Mouse (Mus musculus) kidney, embryonic 14.5 days (tissue): ENCODE data around the gene Il1r1. TPM values are rescaled to one million over a fixed set of nuclear protein-coding genes. Genes with fewer than 3 reads are reported as not detected.

Experiments used
- ATAC-seq: fragments of 200-750 bp; cut with Nextera tagmentation; 2 replicates; pipeline ENCODE4 v1.8.0; 2017; ENCODE audit warnings: moderate number of reproducible peaks, mild to moderate bottlenecking, moderate TSS enrichment, moderate library complexity; ENCODE audit not compliant: low FRiP score, low TSS enrichment
- H3K27ac ChIP-seq: fragments of 300-500 bp; sonication (generic); 2 replicates; pipeline ENCODE4 v1.5.1; 2014; ENCODE audit warnings: low read depth, mild to moderate bottlenecking, low read length, moderate library complexity, mixed read lengths
- H3K27me3 ChIP-seq: fragments of 300-500 bp; sonication (generic); 2 replicates; pipeline ENCODE4 v1.6.1; 2014; ENCODE audit warnings: mild to moderate bottlenecking, low read length; ENCODE audit not compliant: control insufficient read depth, insufficient read depth
- H3K36me3 ChIP-seq: fragments of 300-500 bp; sonication (generic); 2 replicates; pipeline ENCODE4 v1.6.1; 2014; ENCODE audit warnings: low read length, mixed read lengths; ENCODE audit not compliant: control insufficient read depth, insufficient read depth
- H3K4me1 ChIP-seq: fragments of 300-500 bp; sonication (generic); 2 replicates; pipeline ENCODE4 v1.6.1; 2014; ENCODE audit warnings: low read length, mixed read lengths; ENCODE audit not compliant: control insufficient read depth, insufficient read depth
- H3K4me2 ChIP-seq: fragments of 300-500 bp; sonication (generic); replicated peaks from 2 replicates; pipeline ENCODE4 v1.6.1; 2014; ENCODE audit warnings: low read depth, mild to moderate bottlenecking, low read length
- H3K4me3 ChIP-seq: fragments of 300-500 bp; sonication (generic); 2 replicates; pipeline ENCODE4 v1.5.1; 2014; ENCODE audit warnings: mild to moderate bottlenecking, low read length
- H3K9ac ChIP-seq: fragments of 300-500 bp; sonication (generic); 2 replicates; pipeline ENCODE4 v1.6.1; 2014; ENCODE audit warnings: low read depth, mild to moderate bottlenecking, low read length, moderate library complexity
- H3K9me3 ChIP-seq: fragments of 300-500 bp; sonication (generic); 2 replicates; pipeline ENCODE4 v1.6.1; 2016; ENCODE audit warnings: low read length; ENCODE audit not compliant: control insufficient read depth
- WGBS: fragments of 180-500 bp; shearing (Covaris S2); extraction: QIAGEN DNeasy Blood & Tissue Kit; methylation state at CpG from one replicate; pipeline ENCODE4 v1.1.7; 2014; 5-methylcytosine and 5-hydroxymethylcytosine counted together
- polyA plus RNA-seq: library from polyadenylated mRNA; unstranded; fragments of >200 nt; fragmentation: Nextera tagmentation; extraction: Ambion mirVana; gene quantifications from 2 replicates; pipeline ENCODE4 v1.2.1, GENCODE M21; 2014

The Il1r1 gene
- polyA plus RNA-seq, 1 experiment from 2014 or later = 4.2 TPM

GRCm38 (mm10) chr1:40190025-40190424 lies 34.9 kb upstream of the Il1r1 start:
- ATAC-seq = no peak
- 78% methylated on average over 5 of the region's 5 CpGs for WGBS
- H3K27me3 ChIP-seq = no peaks in the 10 kb centered on the region
- no peak overlapping the region for H3K4me2 ChIP-seq
- H3K4me3 ChIP-seq = no peak overlapping the region
- H3K9me3 ChIP-seq = no peaks in the 10 kb centered on the region
- H3K4me1 ChIP-seq = no peaks in the 10 kb centered on the region
- no peak overlapping the region for H3K9ac ChIP-seq
- no peaks in the 10 kb centered on the region for H3K36me3 ChIP-seq
- H3K27ac ChIP-seq = no peak overlapping the region

- Histone ChIP-seq H3K9me3 (no peaks in the 10 kb centered on the region), H3K4me2 (no peak overlapping the region), H3K36me3 (no peaks in the 10 kb centered on the region), H3K27ac (no peak overlapping the region), H3K4me1 (no peaks in the 10 kb centered on the region), H3K27me3 (no peaks in the 10 kb centered on the region), H3K9ac (no peak overlapping the region), H3K4me3 (no peak overlapping the region)
- WGBS = 79% methylated on average over 5 of the region's 5 CpGs
- ATAC-seq = no peak
Measured at GRCm38 (mm10) chr1:40190837-40191236, 34.0 kb upstream of the Il1r1 start.

GRCm38 (mm10) chr1:40194279-40194678 lies 30.6 kb upstream of the Il1r1 start:
- no peak overlapping the region for H3K9ac ChIP-seq
- H3K36me3 ChIP-seq = no peaks in the 10 kb centered on the region
- WGBS = 82% methylated on average over 2 of the region's 2 CpGs
- no peaks in the 10 kb centered on the region for H3K27me3 ChIP-seq
- no peak overlapping the region for H3K27ac ChIP-seq
- H3K4me3 ChIP-seq = no peak overlapping the region
- H3K4me2 ChIP-seq = no peak overlapping the region
- ATAC-seq = no peak
- H3K4me1 ChIP-seq = no peaks in the 10 kb centered on the region
- H3K9me3 ChIP-seq = no peaks in the 10 kb centered on the region

GRCm38 (mm10) chr1:40213337-40214159 lies 11.3 kb upstream of the Il1r1 start:
- ATAC-seq = no peak
- no peak overlapping the region for H3K9ac ChIP-seq
- no peaks in the 10 kb centered on the region for H3K27me3 ChIP-seq
- no peak overlapping the region for H3K4me2 ChIP-seq
- H3K4me1 ChIP-seq = no peaks in the 10 kb centered on the region
- peaks cover 5% of the 10 kb centered on the region for H3K9me3 ChIP-seq
- H3K27ac ChIP-seq = no peak overlapping the region
- 87% methylated on average over 4 of the region's 4 CpGs for WGBS
- no peak overlapping the region for H3K4me3 ChIP-seq
- H3K36me3 ChIP-seq = no peaks in the 10 kb centered on the region

- Histone ChIP-seq H3K9ac (no peak overlapping the region), H3K4me2 (no peak overlapping the region), H3K4me1 (peaks cover 3% of the 10 kb centered on the region), H3K27ac (no peak overlapping the region), H3K36me3 (no peaks in the 10 kb centered on the region), H3K4me3 (no peak overlapping the region), H3K9me3 (peaks cover 10% of the 10 kb centered on the region), H3K27me3 (no peaks in the 10 kb centered on the region)
- ATAC-seq = no peak
- 83% methylated on average over 5 of the region's 5 CpGs for WGBS
Measured at GRCm38 (mm10) chr1:40217521-40217920, 7.4 kb upstream of the Il1r1 start.

- H3K4me1 ChIP-seq = peaks cover 3% of the 10 kb centered on the region
- WGBS = 84% methylated on average over 3 of the region's 3 CpGs
- H3K36me3 ChIP-seq = no peaks in the 10 kb centered on the region
- no peaks in the 10 kb centered on the region for H3K27me3 ChIP-seq
- no peak overlapping the region for H3K4me3 ChIP-seq
- no peak overlapping the region for H3K9ac ChIP-seq
- no peak overlapping the region for H3K4me2 ChIP-seq
- H3K27ac ChIP-seq = no peak overlapping the region
- H3K9me3 ChIP-seq = peaks cover 10% of the 10 kb centered on the region
- ATAC-seq = no peak
Measured at GRCm38 (mm10) chr1:40218603-40219002, 6.3 kb upstream of the Il1r1 start.

- no peak overlapping the region for H3K4me3 ChIP-seq
- H3K9ac ChIP-seq = no peak overlapping the region
- no peak overlapping the region for H3K4me2 ChIP-seq
- no peak for ATAC-seq
- H3K9me3 ChIP-seq = peaks cover 10% of the 10 kb centered on the region
- H3K4me1 ChIP-seq = peaks cover 11% of the 10 kb centered on the region
- H3K36me3 ChIP-seq = no peaks in the 10 kb centered on the region
- H3K27me3 ChIP-seq = no peaks in the 10 kb centered on the region
- 23% methylated on average over 1 of the region's 1 CpGs for WGBS
- H3K27ac ChIP-seq = no peak overlapping the region
Measured at GRCm38 (mm10) chr1:40220549-40220948, 4.3 kb upstream of the Il1r1 start.

- ATAC-seq = no peak
- Histone ChIP-seq H3K9ac (no peak overlapping the region), H3K4me1 (peaks cover 11% of the 10 kb centered on the region), H3K36me3 (no peaks in the 10 kb centered on the region), H3K4me3 (no peak overlapping the region), H3K4me2 (no peak overlapping the region), H3K9me3 (peaks cover 6% of the 10 kb centered on the region; the same call in 1 of the 2 replicates), H3K27me3 (no peaks in the 10 kb centered on the region), H3K27ac (no peak overlapping the region; the same call in 1 of the 2 replicates)
- 39% methylated on average over 4 of the region's 4 CpGs for WGBS
Measured at GRCm38 (mm10) chr1:40221864-40222263, 3.0 kb upstream of the Il1r1 start.

- Histone ChIP-seq H3K9ac (no peak overlapping the region), H3K9me3 (peaks cover 6% of the 10 kb centered on the region; the same call in 1 of the 2 replicates), H3K4me3 (no peak overlapping the region), H3K4me1 (peaks cover 11% of the 10 kb centered on the region), H3K4me2 (no peak overlapping the region), H3K27ac (no peak overlapping the region), H3K36me3 (no peaks in the 10 kb centered on the region), H3K27me3 (no peaks in the 10 kb centered on the region)
- WGBS = 58% methylated on average over 8 of the region's 8 CpGs
- 0 out of 2 replicates have a peak, but pooled peaks have one; percentile 17 for ATAC-seq
Measured at GRCm38 (mm10) chr1:40222680-40223079, 2.2 kb upstream of the Il1r1 start.
